Mouse (Mus musculus) left cerebral cortex, postnatal 36 days (tissue): ENCODE results near the gene Nbr1. TPM values are rescaled to one million over a fixed set of nuclear protein-coding genes. Genes with fewer than 3 reads are reported as not detected.

Experiments
- DNase-seq, 2 experiments: peaks; one replicate each; pipeline ENCODE4 v3.0.0; 2021 to 2022; ENCODE audit warnings: low spot score in 2 of 2, mixed read lengths in 1 of 2
- intact Hi-C: fragments of 180-260 bp; cut with DNase I; formaldehyde crosslinking; loops from one replicate; pipeline ENCODE4 v1.15.1; 2025
- total RNA-seq, 2 experiments: library from RNA; stranded (reverse); gene quantifications; 2 replicates each; pipeline ENCODE4 v1.2.3; 2021

The Nbr1 gene
- total RNA-seq = 100 to 1,000 TPM; 131 to 145 TPM

DNA sequence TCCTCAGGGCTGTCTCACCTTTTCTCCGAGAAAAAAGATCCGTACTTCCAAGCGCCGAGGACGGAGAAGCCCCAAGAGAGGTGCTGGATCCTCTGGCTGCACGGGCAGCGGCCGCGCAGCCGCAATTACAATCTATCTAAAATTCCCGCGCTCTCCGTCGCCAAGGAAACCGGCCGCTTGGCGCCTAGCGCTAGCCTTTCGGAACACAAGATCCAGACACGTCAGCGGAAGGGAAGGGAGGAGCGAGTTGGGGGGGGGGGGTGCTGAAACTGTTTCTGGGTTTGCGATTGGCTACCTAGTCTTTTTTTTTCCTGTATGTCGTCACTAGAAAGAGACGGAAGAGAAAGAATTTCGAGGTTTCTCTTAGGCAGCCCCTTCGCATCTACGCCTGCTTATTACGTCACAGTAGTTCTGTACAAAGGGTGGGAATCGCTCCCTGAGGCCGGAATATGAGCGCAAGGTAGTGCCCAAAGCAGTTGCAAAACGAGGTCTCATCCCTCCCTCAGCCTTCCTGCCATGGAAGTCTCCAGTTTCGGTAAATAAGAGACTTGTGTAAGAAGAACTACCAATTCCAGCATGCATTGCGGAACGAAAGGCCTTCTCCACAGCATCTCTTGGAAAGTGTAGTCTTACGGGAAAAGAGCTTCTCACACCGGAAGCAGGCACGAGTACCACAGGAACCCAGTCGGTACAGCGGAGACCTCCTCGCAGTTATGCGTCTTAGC is at the start of gene Nbr1, which contains the start of gene Brca1:
TSS of gene Nbr1 (plus strand) at position 399 of the 725 bp plus-strand sequence.
TSS of gene Brca1 (minus strand) at position 205 of the 725 bp plus-strand sequence.
- intact Hi-C loops = loop anchor here (2.0 kb wide), 1 partner anchor 85 kb away; the partner anchor contains the start of gene Vat1
- peak; percentile 94 to 96 for DNase-seq

DNA sequence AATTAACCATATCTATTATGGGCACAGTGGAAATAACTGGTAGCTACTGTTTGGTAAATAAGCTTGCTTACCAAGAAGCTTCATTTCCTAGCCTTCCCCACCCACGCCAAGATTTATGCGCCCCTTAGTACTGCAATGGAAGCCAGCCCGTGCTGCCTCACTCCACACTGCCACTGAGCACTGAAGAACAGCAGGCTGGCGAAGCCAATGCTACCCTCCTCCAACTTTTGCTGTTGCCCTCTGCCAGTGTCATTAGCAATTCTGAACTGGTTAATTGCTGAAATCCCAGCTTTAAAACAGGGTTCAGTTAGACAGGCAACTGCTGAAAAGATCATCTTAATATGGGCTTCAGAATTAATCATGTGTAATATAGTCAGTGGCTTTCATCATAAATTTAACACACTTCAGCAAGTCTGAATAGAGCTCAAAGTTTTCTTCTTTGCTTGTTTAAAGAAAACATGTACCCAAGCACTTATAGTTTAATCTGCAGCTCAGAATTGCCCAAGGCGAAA is 45.6 kb upstream of the Nbr1 start:
- intact Hi-C loops = no loop called here
- DNase-seq = no peak

DNA sequence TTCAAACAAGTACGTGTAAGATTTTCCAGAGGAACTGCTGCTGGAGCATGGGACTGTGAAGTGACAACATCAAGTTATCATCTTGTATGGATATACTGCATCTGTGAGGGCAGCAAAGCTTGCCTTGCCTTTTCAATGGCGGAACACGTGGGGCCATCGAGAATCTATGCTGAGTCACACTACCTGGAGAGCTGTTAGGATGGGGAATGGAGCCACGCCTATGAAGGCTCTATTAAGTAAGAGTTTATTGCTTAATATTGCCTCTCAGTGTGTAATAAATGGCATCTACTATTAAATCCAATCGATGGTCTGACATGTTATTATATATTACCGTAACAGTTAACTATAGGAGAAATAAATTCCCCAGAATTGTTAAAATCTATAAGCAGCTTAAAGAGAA is 44.9 kb upstream of the Nbr1 start:
- intact Hi-C loops = no loop called here
- no peak for DNase-seq

DNA sequence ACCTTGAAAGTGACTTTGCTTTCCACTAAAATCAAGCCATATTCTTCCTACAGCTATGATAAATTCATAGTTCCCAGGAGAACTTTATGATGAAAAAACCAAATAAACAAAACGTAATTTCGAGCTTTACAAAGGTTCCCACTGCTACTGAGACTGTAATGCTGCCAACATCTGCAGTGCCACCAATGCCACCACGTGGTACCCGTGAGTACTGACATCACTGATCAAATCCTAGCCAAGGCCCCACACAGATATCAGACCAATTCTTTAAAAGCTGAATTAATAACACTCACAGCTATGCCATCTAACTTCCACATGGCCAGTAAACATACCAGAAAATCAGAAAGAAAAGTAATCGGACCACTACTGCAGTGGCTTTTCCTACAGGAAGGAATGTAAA is 33.0 kb upstream of the Nbr1 start:
- intact Hi-C loops = loop anchor here (2.0 kb wide), 1 partner anchor 50 kb away; no protein-coding TSS in a partner anchor
- DNase-seq = no peak

DNA sequence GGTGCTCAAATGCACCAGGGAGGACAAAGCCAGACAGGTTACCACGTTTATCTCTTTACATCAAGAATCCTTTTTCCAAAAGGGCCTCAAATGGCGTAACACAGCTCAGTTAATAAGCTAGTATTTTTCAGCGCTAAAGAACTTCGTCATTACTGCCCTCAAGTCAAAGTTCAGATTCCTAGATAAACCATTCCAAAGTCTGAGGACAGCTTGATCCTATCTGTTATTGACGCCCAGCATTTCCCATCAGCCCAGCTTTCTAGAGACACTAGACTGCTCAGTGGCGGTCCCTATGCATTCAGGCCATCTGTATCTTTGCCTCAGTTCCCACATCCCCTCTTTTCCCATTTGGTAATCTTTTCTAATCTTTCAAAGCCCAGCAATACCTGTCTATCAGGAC is 32.6 kb upstream of the Nbr1 start:
- DNase-seq = no peak
- intact Hi-C loops = loop anchor here (2.0 kb wide), 1 partner anchor 51 kb away; no protein-coding TSS in a partner anchor

DNA sequence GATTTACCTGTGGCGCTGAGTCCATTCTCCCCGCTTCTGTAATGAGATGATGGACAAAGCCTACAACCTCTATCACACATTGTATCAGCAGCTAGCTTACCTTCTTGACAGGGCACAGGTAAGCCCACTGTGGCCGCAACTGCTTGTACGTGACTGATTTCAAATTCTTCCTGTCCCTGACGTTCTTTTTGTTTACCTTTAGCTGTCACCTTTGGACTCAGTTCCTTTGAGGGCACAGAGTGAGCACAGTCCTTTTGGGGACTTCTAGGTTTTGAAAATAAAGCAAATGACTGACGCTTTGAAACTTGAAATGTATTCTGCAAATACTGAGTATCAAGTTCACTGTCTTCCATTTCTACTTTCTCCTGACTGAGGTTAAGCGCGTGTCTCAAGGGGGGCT is 27.5 kb upstream of the Nbr1 start:
- intact Hi-C loops = no loop called here
- no peak for DNase-seq

DNA sequence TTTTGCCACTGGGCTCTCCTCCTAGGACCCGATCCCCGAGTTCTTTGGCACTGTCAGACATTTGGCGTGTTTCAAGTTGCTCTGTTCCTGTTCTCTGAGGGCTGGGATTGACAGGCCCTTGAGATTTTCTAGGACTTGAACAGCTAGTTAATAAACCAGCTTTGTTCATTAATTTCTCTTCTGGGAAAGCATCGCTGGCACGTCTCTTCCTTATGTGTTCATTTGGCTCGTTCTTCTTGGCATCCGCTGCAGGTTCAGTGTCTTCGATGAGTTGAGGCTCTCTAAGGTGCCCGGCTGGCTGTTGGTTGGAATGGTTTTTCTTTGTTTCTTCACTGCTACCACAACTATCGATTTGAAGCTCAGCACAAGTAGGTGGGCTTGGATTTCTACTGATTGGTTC is 26.9 kb upstream of the Nbr1 start:
- intact Hi-C loops = no loop called here
- no peak for DNase-seq

DNA sequence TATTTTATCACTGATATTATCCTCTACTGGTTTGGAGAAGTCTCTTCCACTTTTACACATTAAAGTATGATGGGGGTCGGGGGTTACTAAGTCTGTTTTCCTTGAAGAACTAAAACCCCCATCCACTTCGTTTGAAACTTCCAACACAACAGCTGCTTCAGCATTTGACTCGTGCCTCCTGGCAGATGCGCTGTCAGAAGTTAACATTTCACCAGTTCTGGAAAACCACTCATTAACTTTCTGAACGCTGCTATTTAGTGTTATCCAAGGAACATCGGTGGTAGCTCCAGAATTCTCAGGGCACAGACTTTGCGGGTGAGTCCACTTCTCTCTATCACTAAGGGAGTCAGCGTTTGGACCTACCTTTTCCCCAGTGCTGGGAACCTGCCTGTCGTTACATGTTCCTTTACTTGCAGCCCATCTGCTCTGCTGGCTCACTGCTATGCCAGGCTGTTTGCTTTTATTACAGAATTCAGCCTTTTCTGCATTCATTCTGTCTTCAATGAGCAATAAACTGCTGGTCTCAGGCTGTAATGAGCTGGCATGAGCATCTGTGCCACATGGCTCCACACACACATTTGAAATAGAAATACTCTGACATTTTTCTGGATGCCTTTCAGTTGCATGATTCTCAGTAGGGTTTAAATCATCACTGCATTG is 25.9 kb upstream of the Nbr1 start:
- intact Hi-C loops = no loop called here
- peak in 1 of 2 experiments; percentile 15 for DNase-seq

DNA sequence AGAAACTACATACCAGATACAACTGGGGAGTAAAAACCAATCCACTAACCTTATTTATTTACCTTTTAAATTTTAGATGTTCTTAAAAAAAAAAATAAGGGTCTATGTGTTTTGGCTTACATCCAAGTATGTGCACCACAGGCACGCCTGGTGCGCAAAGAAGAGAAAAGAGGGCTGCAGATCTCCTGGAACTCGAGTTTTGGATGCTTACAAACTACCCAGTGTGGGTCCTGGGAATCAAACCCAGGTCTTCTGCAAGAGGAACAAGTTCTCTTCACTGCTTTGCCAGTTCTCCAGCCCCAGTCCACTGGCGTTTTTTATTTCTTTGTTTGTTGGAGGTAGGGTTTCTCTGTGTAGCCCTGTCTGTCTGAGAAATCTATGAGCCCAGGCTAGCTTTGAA is 25.3 kb upstream of the Nbr1 start:
- DNase-seq = no peak
- intact Hi-C loops = no loop called here

DNA sequence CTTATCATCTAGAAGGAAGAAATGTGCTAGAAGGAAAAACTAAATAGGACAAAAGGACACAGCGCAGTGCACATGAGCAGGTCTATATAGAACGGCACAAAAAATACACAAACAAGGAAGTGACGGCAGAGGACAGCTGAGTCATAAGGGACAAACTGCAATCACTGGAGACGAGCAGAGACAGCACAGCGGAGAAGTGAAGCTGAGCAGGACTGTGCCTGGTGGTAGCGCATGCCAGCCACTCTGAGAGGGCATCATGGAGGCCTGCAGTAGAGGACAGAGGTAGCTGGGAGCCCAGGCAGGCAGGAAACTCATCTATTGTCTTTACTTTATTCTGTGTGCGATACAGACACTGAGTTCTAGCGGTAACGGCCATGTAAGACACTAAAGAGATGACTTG is 8.4 kb upstream of the Nbr1 start:
- no peak for DNase-seq
- intact Hi-C loops = no loop called here

DNA sequence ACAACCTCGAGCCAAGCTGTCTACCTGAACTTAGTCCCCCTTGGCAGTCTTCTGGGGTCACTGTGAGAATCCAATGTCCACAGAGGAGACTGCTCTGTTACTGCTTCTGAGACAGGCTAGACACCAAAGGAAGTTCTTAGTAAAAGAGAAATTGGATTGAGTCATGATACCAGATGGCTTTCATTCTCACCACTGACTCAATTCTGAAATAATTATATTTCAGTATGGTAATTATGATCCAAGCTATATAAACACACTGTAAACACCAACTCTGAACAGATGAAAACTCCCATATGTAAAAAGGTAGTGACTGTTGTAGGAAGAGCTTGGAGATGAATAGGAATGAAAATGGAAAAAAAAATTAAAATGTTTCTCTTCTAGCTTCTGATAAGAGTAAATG is 7.8 kb upstream of the Nbr1 start:
- DNase-seq = no peak

DNA sequence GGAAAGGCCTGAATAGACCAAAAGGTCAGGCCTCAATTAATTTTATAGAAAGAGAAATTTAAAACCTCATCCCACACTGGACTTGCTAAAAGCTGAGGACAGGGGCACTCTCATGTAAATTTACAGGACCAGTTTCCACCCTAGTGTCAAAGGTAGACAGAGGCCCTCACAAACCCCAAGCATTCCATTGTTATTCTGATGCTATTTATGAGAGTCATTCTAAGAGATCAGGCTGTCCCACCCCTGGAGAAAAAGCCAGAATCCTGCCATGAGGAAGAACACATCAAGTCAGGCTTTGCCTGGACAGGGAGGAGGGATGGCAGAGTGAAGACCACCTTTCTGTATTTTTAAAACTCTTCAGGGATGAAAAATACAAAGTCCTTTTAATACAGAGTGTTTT is 3.4 kb upstream of the Nbr1 start:
- intact Hi-C loops = no loop called here
- no peak for DNase-seq

More for the DNA sequence above, 7.8 kb upstream of the Nbr1 start:
- intact Hi-C loops = no loop called here

DNA sequence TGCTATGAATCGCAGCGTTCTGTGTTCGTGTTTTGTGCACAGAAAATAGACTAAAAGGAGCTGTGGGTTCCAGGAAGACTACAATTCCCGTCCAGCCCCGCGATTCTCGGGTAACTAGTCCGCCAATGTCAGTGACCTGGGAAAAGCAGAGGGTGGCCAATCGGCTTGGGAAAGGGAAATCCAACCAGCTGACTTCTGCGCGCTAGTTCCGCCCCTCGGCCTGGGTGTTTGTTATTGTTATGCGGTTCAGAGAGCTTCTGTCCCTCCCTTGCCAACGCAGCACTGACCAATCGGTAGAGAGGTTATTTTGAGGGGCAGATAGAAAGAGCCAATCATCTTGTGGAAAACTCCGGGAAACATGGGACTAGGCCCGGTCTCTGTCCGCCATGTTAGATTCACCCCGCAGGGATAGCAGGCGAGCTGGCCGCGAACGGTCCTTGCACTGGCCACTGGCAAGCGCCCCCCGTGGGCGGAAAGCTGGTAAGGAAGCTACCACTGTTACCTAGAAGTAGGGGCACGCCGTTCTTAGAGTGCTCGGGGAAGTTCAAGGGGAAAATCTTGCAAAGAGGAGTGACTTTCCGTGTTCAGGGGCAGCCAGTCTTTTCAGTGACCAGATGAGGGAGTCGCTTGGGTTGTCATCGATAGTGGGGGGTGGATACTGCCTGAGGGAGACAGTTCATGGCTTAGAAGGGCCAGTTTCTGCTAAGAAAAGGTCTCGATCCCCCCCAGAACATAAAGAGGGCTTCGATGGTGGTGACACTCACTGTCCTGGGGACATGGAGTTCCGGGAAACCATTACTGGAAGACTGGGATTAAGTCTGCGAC is 739 bp downstream of the Nbr1 start:
- DNase-seq = peak; percentile 96 to 98
- intact Hi-C loops = loop anchor here (2.0 kb wide), 1 partner anchor 86 kb away; the partner anchor contains the start of gene Vat1

DNA sequence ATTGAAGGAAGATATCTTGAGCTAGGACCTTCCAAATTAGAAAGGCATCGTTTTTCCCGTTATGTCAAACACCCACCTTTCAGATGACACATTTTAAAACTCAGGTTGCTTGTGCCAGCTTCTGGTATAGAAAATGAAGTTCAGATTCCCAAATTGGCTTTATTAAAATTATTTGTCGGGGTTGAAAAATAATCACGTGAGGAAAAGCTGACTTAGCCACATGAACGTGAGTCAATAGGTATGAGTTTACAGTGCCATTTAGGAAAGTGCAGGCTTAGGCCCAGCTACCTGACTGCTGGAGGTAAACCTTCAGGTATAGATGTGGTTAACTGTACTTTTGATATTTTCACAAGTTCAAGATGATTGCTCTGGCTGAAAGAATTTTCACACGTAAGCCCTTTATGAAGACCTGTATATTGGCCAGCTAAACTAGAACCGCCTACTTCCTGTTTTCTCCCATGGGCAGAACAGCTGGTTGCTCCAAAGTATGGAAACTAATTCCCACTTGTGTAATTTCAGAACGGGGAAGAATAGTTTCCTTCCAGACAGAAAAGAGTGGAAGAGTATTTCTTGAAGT is 1.5 kb downstream of the Nbr1 start:
- intact Hi-C loops = loop anchor here (2.0 kb wide), 1 partner anchor 87 kb away; the partner anchor contains the start of gene Vat1
- no peak for DNase-seq

DNA sequence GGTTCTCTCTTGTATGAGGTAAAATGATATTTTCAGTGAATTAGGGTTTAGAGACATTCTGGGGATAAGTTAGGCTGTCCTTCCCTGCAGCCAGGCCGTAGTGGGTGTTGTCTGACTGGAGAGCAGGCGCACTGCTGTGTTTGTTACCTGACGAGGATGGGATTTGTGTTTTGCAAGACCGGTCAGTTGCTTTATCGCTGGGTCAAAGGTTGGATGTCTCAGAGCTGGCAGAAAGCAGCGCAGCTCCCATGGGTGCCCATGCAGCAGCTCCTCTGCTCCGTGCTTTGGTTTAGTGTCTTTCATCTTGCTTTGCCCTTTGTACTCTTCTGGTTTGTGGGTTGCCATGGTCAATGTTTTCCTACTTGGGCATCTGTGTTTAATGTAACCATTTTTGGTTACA is 4.6 kb downstream of the Nbr1 start:
- DNase-seq = no peak
- intact Hi-C loops = no loop called here

DNA sequence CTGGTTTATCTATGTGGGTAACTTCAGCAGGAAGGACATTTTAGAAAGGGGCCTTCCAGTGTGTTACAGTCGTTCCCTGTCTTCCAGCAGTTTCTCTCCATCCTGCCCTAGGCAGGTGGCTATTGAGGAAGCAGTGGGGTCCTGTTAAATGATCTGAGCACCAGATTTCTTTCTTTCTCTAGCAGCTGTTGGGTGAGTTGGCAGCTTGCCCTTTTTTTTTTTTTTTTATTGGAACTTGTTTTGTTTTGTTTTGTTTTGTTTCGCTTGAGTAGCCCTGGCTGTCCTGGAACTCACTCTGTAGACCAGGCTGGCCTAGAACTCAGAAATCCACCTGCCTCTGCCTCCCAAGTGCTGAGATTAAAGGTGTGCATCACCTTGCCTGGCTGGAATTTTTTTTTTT is 5.0 kb downstream of the Nbr1 start:
- DNase-seq = no peak
- intact Hi-C loops = no loop called here

DNA sequence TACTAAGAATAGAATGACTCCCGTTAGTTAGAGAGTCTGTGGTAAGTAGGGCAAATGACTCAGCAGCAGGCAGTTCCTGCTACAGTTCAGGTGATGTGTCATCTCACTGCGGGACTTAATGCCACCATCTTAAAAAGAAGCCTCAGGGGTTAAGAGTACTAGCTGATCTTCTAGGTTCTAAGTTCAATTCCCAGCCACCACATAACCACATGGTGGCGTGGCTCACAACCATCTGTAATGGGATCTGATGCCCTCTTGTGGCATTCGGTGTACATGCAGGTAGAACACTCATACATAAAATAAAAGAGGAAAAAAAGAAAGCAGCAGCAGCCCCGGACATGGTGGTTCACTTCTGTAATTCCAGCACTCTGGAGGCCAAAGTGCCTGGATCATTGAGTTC is 10.4 kb downstream of the Nbr1 start:
- DNase-seq = peak; percentile 16 to 22
- intact Hi-C loops = no loop called here

DNA sequence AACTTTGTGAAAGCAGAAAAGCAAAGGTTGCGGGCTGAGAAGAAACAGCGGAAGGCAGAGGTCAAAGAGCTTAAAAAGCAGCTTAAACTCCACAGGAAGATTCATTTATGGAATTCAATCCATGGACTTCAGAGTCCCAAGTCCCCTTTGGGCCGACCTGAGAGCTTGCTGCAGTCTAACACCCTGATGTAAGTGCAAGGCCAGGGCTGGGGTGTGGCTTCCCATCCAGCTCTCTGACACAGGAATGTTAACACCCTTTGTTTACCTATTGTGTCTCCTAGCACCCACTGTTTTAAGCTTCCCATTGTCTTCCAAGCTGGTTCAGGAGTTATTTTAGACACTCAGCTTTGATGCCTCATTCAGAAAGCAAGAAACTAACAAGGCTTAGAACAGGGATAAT is 16.5 kb downstream of the Nbr1 start:
- no peak for DNase-seq
- intact Hi-C loops = no loop called here

DNA sequence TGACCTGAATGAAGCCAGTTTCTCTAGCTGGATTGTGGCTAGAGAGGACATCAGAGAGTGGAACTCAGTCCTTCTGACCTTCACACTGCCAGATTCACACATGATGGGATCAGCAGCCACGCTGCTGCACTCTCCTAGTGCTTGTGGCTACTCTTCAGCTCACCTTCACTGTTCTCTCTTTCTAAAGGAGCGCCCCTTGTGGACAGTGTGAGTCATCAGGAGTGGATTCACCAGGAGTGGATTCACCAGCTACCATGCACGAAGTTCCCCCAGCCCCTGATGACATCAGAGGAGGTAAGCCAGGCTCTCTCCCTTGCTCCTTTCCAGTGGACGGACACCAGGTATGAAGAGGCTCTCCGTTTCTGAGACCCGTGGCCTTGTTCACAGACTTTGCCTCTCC is 24.2 kb downstream of the Nbr1 start:
- intact Hi-C loops = loop anchor here (10.0 kb wide), 1 partner anchor 179 kb away; no protein-coding TSS in a partner anchor

More for the DNA sequence above, 24.2 kb downstream of the Nbr1 start:
- DNase-seq = no peak
